Mouse (Mus musculus) embryonic facial prominence, embryonic 14.5 days (tissue): ENCODE measurements around the gene Gm5431. TPM values are rescaled to one million over a fixed set of nuclear protein-coding genes. Genes with fewer than 3 reads are reported as not detected.
"Not testable (repeated sequence)": the region's sequence is repeated elsewhere in the genome, so short reads cannot be mapped to it uniquely, and the experiment has no call there.

ENCODE experiments used
- ATAC-seq: fragments of 200-750 bp; cut with Nextera tagmentation; 2 replicates; pipeline ENCODE4 v1.8.0; 2017; ENCODE audit warnings: low read depth, moderate number of reproducible peaks, moderate TSS enrichment
- DNase-seq: peaks from one replicate; pipeline ENCODE4 v3.0.0-alpha.2; 2015; ENCODE audit warnings: low spot score
- H3K27ac ChIP-seq: fragments of 300-500 bp; sonication (generic); replicated peaks from 2 replicates; pipeline ENCODE4 v1.5.1; 2014; ENCODE audit warnings: low read depth, mild to moderate bottlenecking, low read length, moderate library complexity
- H3K27me3 ChIP-seq: fragments of 300-500 bp; sonication (generic); replicated peaks from 2 replicates; pipeline ENCODE4 v1.6.1; 2014; ENCODE audit warnings: low read length; ENCODE audit not compliant: control insufficient read depth, insufficient read depth
- H3K36me3 ChIP-seq: fragments of 300-500 bp; sonication (generic); 2 replicates; pipeline ENCODE4 v1.6.1; 2014; ENCODE audit warnings: low read length, mixed read lengths; ENCODE audit not compliant: control insufficient read depth, insufficient read depth
- H3K4me1 ChIP-seq: fragments of 300-500 bp; sonication (generic); 2 replicates; pipeline ENCODE4 v1.6.1; 2014; ENCODE audit warnings: antibody characterized with exemption, low read length; ENCODE audit not compliant: control insufficient read depth, insufficient read depth
- H3K4me2 ChIP-seq: fragments of 300-500 bp; sonication (generic); 2 replicates; pipeline ENCODE4 v1.6.1; 2014; ENCODE audit warnings: low read depth, mild to moderate bottlenecking, low read length, moderate library complexity, mixed read lengths
- H3K4me3 ChIP-seq: fragments of 300-500 bp; sonication (generic); 2 replicates; pipeline ENCODE4 v1.5.1; 2014; ENCODE audit warnings: low read depth, mild to moderate bottlenecking, low read length
- H3K9ac ChIP-seq: fragments of 300-500 bp; sonication (generic); 2 replicates; pipeline ENCODE4 v1.6.1; 2014; ENCODE audit warnings: low read depth, mild to moderate bottlenecking, low read length, moderate library complexity, mixed read lengths
- H3K9me3 ChIP-seq: fragments of 300-500 bp; sonication (generic); 2 replicates; pipeline ENCODE4 v1.6.1; 2016; ENCODE audit warnings: low read length; ENCODE audit not compliant: control insufficient read depth
- WGBS: fragments of 180-500 bp; shearing (Covaris S2); extraction: QIAGEN DNeasy Blood & Tissue Kit; methylation state at CpG from one replicate; pipeline ENCODE4 v1.1.7; 2014; 5-methylcytosine and 5-hydroxymethylcytosine counted together
- polyA plus RNA-seq: library from polyadenylated mRNA; unstranded; fragments of >200 nt; fragmentation: Nextera tagmentation; extraction: Ambion mirVana; gene quantifications from 2 replicates; pipeline ENCODE4 v1.2.1, GENCODE M21; 2014

Gm5431 gene
- polyA plus RNA-seq: 0.36 and 0.56 TPM in 2 replicates

GRCm38 (mm10) chr11:48902021-48902420, at the start of gene Gm5431:
Gm5431 (minus strand) TSS chr11:48902214.
- no peak for ATAC-seq
- Histone ChIP-seq H3K27ac (no peak within 1 kb of the TSS), H3K9me3 (no peaks in the 10 kb centered on the region), H3K4me2 (no peak within 1 kb of the TSS), H3K4me1 (no peaks in the 10 kb centered on the region), H3K4me3 (no peak within 1 kb of the TSS), H3K36me3 (no peaks in the 10 kb centered on the region), H3K9ac (no peak within 1 kb of the TSS), H3K27me3 (no peaks in the 10 kb centered on the region)
- 57% methylated on average over 2 of the region's 2 CpGs for WGBS
- no peak for DNase-seq

GRCm38 (mm10) chr11:48946090-48946489, 44.1 kb upstream of the Gm5431 start, which contains the start of gene Psme2b:
Psme2b (minus strand) TSS chr11:48946190.
- WGBS: 91% methylated on average over 6 of the region's 6 CpGs
- H3K36me3 ChIP-seq, ATAC-seq, H3K4me1 ChIP-seq, DNase-seq, H3K9ac ChIP-seq, H3K27me3 ChIP-seq, H3K4me2 ChIP-seq, H3K4me3 ChIP-seq, H3K27ac ChIP-seq, H3K9me3 ChIP-seq: not testable (repeated sequence)

- not testable (repeated sequence) for H3K4me1 ChIP-seq, H3K4me3 ChIP-seq, H3K27ac ChIP-seq, H3K36me3 ChIP-seq, H3K9ac ChIP-seq, H3K27me3 ChIP-seq, H3K4me2 ChIP-seq, H3K9me3 ChIP-seq, DNase-seq, ATAC-seq
Observed at GRCm38 (mm10) chr11:48939286-48939685, 37.3 kb upstream of the Gm5431 start.

GRCm38 (mm10) chr11:48935291-48935690, 33.3 kb upstream of the Gm5431 start:
- WGBS: no CpG with 5 or more reads among the region's 3 CpGs

GRCm38 (mm10) chr11:48933923-48934322, 31.9 kb upstream of the Gm5431 start:
- not testable (repeated sequence) for H3K9me3 ChIP-seq, ATAC-seq, H3K4me2 ChIP-seq, H3K9ac ChIP-seq, H3K36me3 ChIP-seq, DNase-seq, H3K27ac ChIP-seq, H3K4me1 ChIP-seq, H3K4me3 ChIP-seq, H3K27me3 ChIP-seq
- 50% methylated on average over 1 of the region's 1 CpGs for WGBS

More at GRCm38 (mm10) chr11:48935291-48935690, 33.3 kb upstream of the Gm5431 start:
- ATAC-seq, H3K9ac ChIP-seq, H3K27ac ChIP-seq, H3K4me1 ChIP-seq, H3K36me3 ChIP-seq, DNase-seq, H3K4me2 ChIP-seq, H3K27me3 ChIP-seq, H3K9me3 ChIP-seq, H3K4me3 ChIP-seq: not testable (repeated sequence)

- not testable (repeated sequence) for H3K9ac ChIP-seq
Observed at GRCm38 (mm10) chr11:48933422-48933821, 31.4 kb upstream of the Gm5431 start.

GRCm38 (mm10) chr11:48928068-48928467, 26.1 kb upstream of the Gm5431 start:
- not testable (repeated sequence) for DNase-seq, H3K9ac ChIP-seq, H3K4me3 ChIP-seq, H3K4me1 ChIP-seq, H3K27me3 ChIP-seq, H3K36me3 ChIP-seq, ATAC-seq, H3K4me2 ChIP-seq, H3K27ac ChIP-seq, H3K9me3 ChIP-seq
- WGBS: 71% methylated on average over 1 of the region's 1 CpGs

More at GRCm38 (mm10) chr11:48933422-48933821, 31.4 kb upstream of the Gm5431 start:
- 78% methylated on average over 1 of the region's 1 CpGs for WGBS
- not testable (repeated sequence) for H3K9me3 ChIP-seq, H3K27ac ChIP-seq, H3K4me2 ChIP-seq, H3K36me3 ChIP-seq, H3K4me1 ChIP-seq, ATAC-seq, H3K4me3 ChIP-seq, DNase-seq, H3K27me3 ChIP-seq

GRCm38 (mm10) chr11:48926437-48926836, 24.4 kb upstream of the Gm5431 start:
- H3K4me1 ChIP-seq, H3K27me3 ChIP-seq, H3K4me2 ChIP-seq, H3K27ac ChIP-seq, DNase-seq, H3K36me3 ChIP-seq, H3K9ac ChIP-seq, H3K9me3 ChIP-seq, ATAC-seq, H3K4me3 ChIP-seq: not testable (repeated sequence)

GRCm38 (mm10) chr11:48923818-48924217, 21.8 kb upstream of the Gm5431 start:
- not testable (repeated sequence) for H3K4me1 ChIP-seq, H3K27me3 ChIP-seq, ATAC-seq, H3K4me2 ChIP-seq, H3K4me3 ChIP-seq, DNase-seq, H3K27ac ChIP-seq, H3K9ac ChIP-seq, H3K9me3 ChIP-seq, H3K36me3 ChIP-seq
- WGBS: 85% methylated on average over 5 of the region's 5 CpGs
